Mouse (Mus musculus) ovary, postnatal 14 days (tissue): Measurements from ENCODE around the gene Pcsk7.

Source experiments
- DNase-seq: peaks from one replicate; pipeline ENCODE4 v3.0.0; 2022; ENCODE audit warnings: low spot score

Gene Pcsk7

GRCm38 (mm10) chr9:45961855-45962254, 55.6 kb downstream of the Pcsk7 start:
- no peak for DNase-seq

- DNase-seq = no peak
These were observed 57.3 kb downstream of the Pcsk7 start for GRCm38 (mm10) chr9:45963577-45963976.

DNA sequence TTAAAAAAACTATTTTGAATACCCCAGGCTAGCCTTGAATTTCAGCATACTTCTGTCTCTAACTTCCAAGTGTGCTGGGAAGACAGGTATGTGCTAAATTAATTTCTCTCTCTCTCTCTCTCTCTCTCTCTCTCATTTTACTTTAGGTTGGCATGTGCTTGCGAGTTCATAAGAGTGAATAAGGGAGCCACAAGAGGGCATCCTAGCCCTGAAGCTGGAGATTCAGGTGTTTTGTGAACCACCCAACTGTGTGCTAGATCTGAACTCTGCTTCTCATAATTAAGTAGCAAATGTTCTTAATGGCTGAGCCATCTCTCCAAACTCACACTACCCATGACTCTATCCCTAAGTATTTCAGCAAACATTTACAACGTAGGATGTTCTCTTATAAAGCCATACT, 70.6 kb downstream of the Pcsk7 start:
- DNase-seq = no peak
